Mouse (Mus musculus): ENCODE data around the gene Rab8b. TPM values are rescaled to one million over a fixed set of nuclear protein-coding genes. Genes with fewer than 3 reads are reported as not detected.
"Not testable (repeated sequence)": the region's sequence is repeated elsewhere in the genome, so short reads cannot be mapped to it uniquely, and the experiment has no call there.

The Rab8b gene
- polyA plus RNA-seq, 1 experiment from 2014 or later: 289 TPM

DNA sequence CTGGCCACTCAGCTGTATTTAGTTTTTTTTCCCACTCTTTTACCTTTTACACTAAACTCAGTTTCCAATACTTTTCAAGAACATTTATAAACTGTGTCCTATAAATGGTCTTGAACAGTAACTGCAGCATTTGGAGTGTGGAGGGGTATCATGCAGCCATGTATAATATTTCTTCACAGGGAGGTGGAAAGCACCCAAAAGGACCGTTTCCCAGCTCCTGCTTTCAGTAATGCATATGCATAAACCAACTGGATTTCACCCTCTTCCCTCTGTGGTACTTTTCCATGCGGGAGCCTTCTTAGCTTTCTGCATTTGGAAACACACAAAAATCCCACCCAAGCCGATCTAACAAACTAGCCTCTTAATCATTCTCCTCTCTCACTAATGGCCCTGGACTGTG is 54.8 kb downstream of the Rab8b start:
- Histone ChIP-seq H3K36me3 (ENCODE audit: inconsistent target) (peaks cover 34% of the 10 kb centered on the region), H3K4me3 (ENCODE audit: inconsistent target) (no peak overlapping the region), H3K79me2 (ENCODE audit: inconsistent target) (peaks cover 100% of the 10 kb centered on the region), H3K27ac (no peak overlapping the region)
- WGBS (ENCODE audit: missing documents): 86% methylated on average over 3 of the region's 3 CpGs

DNA sequence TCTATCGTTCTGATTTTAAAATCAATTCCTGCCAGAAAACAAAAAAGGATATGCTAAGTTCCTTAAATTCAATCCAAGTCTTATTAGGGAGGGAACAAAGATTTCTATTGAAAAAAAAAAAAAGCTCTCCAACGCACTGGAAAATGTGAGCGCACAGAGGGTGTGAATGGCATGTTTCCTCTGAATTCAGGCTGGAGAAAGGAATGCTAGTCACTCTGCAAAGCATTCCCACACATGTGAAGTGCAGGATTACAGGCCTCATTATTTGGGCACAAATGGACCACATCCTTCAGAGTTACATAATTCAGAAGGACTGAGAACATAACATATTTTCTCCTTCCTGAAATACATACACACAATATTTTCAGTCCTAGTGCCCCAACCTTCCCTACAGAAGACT is 56.0 kb downstream of the Rab8b start:
- H3K79me2 ChIP-seq (ENCODE audit: inconsistent target): peaks cover 100% of the 10 kb centered on the region
- H3K36me3 ChIP-seq (ENCODE audit: inconsistent target): peaks cover 46% of the 10 kb centered on the region
- no peak overlapping the region for H3K4me3 ChIP-seq (ENCODE audit: inconsistent target)
- 97% methylated on average over 3 of the region's 3 CpGs for WGBS (ENCODE audit: missing documents)
- no peak overlapping the region for H3K27ac ChIP-seq

DNA sequence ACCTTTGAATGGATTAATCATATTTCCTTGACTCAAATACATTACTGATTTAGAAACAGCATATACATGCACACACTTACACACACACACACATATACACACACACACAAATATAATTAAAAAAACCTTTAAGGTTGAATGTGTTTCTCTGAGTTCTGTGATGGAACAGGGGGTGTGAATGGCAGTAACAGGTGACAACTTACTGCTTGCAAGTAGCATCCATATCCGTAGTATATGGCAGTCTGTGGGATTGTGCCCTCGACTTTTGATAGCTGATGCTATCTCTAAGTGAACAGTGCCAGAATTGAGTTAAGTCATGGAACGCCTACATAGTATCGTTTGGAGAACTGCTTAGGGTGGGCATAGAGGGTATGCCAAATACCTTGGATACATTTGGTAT is 57.3 kb downstream of the Rab8b start:
- Histone ChIP-seq H3K79me2 (ENCODE audit: inconsistent target) (peaks cover 100% of the 10 kb centered on the region), H3K4me3 (ENCODE audit: inconsistent target) (no peak overlapping the region), H3K27ac (no peak overlapping the region), H3K36me3 (ENCODE audit: inconsistent target) (peaks cover 59% of the 10 kb centered on the region)
- WGBS (ENCODE audit: missing documents): 85% methylated on average over 4 of the region's 4 CpGs

DNA sequence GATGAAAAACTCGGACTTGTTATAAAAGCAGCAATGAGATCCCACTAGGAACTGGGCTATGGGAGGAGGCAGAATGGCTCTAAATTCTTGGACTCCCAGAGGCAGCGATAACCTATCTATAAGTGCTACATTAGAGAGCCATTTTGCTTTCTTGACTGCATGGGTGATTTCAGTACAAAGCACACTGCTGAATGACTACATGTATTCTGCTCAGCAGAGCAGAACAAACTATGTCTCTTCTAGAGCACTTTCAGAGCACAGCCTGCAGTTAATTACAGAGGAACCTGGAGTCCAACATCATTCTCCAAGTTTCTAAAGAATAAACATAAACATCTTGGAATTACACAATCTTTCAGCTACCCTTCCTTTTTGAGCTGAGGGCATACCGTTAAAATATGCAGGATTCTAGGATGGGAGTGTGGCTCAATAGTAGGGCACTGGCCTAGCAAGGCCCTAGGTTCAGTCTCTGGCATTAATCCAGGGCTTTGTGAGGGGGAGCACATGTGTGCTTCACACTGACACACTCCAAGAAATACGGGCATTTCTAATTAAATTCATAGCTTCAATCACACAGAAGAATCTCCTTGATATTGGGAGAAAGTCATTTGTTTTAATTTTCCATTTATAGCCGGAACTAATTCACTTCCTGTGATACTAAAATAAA is 58.3 kb downstream of the Rab8b start:
- no peak overlapping the region for H3K27ac ChIP-seq
- peaks cover 60% of the 10 kb centered on the region for H3K36me3 ChIP-seq (ENCODE audit: inconsistent target)
- H3K4me3 ChIP-seq (ENCODE audit: inconsistent target): no peak overlapping the region
- WGBS (ENCODE audit: missing documents): 94% methylated on average over 5 of the region's 5 CpGs
- peaks cover 100% of the 10 kb centered on the region for H3K79me2 ChIP-seq (ENCODE audit: inconsistent target)

DNA sequence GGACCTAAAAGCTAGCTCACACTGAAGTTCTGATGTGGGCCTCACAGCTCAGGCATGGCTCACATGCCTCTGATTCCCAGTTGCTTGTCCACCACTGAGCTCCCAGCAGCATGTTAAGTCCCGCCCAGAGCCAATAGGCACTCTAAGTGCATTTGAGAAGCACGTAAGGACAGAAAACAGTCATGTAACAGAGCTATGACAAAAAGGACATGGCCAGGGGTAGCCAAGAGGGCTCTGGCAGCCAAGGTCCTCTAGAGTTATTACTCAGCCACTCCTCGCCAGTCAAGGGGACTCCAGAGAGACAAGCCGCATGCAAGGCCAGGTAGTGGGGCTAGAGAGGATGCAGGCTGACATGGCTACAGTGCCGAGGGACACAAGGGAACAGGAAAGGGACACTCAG is 60.0 kb downstream of the Rab8b start:
- Histone ChIP-seq H3K4me3 (ENCODE audit: inconsistent target) (no peak overlapping the region), H3K36me3 (ENCODE audit: inconsistent target) (peaks cover 75% of the 10 kb centered on the region), H3K27ac (no peak overlapping the region), H3K79me2 (ENCODE audit: inconsistent target) (peaks cover 100% of the 10 kb centered on the region)
- WGBS (ENCODE audit: missing documents): 91% methylated on average over 5 of the region's 5 CpGs

DNA sequence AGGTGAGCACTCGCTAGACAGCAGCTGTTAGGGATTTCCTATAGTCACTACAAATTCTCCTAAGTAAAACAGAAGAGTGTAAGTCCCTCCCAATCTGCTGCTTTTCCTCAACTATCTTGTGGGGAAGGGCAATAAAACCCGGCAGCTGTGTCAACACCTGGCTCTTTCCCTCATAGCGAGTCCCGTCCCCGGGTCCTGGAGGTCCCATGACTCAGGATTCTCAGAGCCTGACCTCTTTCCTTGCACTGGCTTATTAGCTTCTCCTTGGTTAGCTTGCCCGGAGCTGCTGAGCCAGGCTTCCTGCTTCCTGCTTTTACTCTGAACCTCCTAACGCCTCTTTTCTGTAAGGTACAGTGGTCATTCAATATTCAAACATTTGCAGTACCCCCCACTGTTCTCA is 63.6 kb downstream of the Rab8b start:
- peaks cover 80% of the 10 kb centered on the region for H3K79me2 ChIP-seq (ENCODE audit: inconsistent target)
- H3K4me3 ChIP-seq (ENCODE audit: inconsistent target): no peak overlapping the region
- no peak overlapping the region for H3K27ac ChIP-seq
- H3K36me3 ChIP-seq (ENCODE audit: inconsistent target): peaks cover 87% of the 10 kb centered on the region
- WGBS (ENCODE audit: missing documents): 64% methylated on average over 7 of the region's 7 CpGs

DNA sequence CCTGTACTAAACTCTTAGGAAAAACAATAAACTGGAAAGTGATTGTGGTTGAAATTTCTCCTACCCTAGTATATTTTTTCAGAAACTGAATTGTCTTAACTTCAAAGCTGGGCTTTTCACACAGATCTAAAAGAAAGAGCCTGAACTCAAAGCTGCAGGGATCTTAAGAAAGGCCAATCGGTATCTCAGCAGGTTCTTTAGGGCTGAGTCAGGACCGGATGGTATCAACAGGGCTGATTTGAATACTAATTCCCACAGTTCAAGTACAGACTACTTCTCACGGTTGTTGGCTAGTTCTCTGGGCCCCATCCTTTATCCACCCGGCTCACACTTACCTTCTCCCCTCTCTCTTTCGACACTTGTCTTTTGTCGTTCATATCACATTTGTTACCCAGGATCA is 66.9 kb downstream of the Rab8b start:
- Histone ChIP-seq H3K4me3 (ENCODE audit: inconsistent target) (no peak overlapping the region), H3K36me3 (ENCODE audit: inconsistent target) (peaks cover 86% of the 10 kb centered on the region), H3K27ac (no peak overlapping the region), H3K79me2 (ENCODE audit: inconsistent target) (peaks cover 47% of the 10 kb centered on the region)
- 94% methylated on average over 6 of the region's 6 CpGs for WGBS (ENCODE audit: missing documents)

DNA sequence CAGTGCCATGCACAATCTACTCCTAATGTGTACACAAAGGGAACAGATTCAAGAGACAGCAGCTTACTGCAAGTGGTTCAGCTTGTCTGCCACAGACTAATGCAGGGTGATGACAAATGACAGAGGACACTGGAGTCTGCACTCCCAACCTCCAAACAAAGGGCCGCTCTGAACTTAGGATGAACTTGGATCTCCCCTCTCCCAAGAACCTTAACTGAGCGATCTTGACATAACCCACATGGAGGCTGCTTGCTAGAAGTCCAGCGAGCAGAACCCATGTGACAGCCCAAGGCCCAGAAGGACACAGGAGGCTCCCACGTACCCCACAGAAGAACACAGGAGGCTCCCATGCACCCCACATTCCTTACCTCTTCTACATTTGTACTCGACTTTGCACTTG is 68.5 kb downstream of the Rab8b start:
- 91% methylated on average over 5 of the region's 5 CpGs for WGBS (ENCODE audit: missing documents)
- H3K79me2 ChIP-seq (ENCODE audit: inconsistent target): peaks cover 31% of the 10 kb centered on the region
- no peak overlapping the region for H3K27ac ChIP-seq
- H3K4me3 ChIP-seq (ENCODE audit: inconsistent target): no peak overlapping the region
- H3K36me3 ChIP-seq (ENCODE audit: inconsistent target): peaks cover 97% of the 10 kb centered on the region

DNA sequence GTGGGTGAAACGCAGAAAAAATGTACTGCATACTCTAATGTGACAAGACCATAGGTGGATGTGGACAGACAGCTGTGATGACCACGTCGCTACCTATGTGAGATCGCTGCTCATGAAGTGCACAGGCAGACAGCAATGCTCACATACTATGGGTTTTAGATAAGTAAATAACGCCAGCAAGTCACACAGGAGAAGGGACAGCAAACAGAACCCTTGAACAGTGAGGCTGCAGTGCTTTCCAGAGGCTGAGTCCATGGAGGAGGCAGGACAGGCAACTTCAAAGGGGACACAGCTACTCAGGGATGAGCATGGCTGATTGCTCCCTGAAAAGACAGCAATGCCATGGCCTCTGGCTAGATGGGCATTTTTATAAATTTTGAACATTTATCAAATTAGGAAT is 72.7 kb downstream of the Rab8b start:
- no peak overlapping the region for H3K4me3 ChIP-seq (ENCODE audit: inconsistent target)
- H3K27ac ChIP-seq: no peak overlapping the region
- 98% methylated on average over 5 of the region's 5 CpGs for WGBS (ENCODE audit: missing documents)
- peaks cover 81% of the 10 kb centered on the region for H3K36me3 ChIP-seq (ENCODE audit: inconsistent target)
- H3K79me2 ChIP-seq (ENCODE audit: inconsistent target): no peaks in the 10 kb centered on the region; the same call in 1 of the 2 replicates

DNA sequence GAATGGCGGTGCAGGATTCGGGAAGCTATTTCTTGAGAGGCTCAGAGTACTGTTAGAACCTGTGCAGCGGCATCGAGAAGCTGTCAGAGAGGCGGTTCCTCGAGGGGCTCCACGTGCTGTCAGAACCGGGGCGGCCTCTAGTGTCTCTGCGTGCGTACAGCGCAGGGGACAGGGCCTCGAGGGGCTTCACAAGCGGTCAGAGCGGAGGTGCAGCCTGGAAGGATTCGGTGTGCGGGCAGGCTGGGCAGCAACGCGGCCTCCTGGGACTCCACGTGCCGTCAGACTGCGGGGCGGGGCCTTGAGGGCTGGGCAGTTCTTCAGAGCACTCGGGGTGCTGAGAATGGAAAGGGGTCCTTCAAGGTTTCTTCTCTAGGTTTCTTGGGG is 84.4 kb downstream of the Rab8b start:
- Histone ChIP-seq H3K27ac (no peak overlapping the region), H3K79me2 (ENCODE audit: inconsistent target) (peaks cover 21% of the 10 kb centered on the region), H3K4me3 (ENCODE audit: inconsistent target) (peak overlapping the region; percentile 40), H3K36me3 (ENCODE audit: inconsistent target) (no peaks in the 10 kb centered on the region; the same call in 1 of the 2 replicates)
- 2% methylated on average over 24 of the region's 24 CpGs for WGBS (ENCODE audit: missing documents)

DNA sequence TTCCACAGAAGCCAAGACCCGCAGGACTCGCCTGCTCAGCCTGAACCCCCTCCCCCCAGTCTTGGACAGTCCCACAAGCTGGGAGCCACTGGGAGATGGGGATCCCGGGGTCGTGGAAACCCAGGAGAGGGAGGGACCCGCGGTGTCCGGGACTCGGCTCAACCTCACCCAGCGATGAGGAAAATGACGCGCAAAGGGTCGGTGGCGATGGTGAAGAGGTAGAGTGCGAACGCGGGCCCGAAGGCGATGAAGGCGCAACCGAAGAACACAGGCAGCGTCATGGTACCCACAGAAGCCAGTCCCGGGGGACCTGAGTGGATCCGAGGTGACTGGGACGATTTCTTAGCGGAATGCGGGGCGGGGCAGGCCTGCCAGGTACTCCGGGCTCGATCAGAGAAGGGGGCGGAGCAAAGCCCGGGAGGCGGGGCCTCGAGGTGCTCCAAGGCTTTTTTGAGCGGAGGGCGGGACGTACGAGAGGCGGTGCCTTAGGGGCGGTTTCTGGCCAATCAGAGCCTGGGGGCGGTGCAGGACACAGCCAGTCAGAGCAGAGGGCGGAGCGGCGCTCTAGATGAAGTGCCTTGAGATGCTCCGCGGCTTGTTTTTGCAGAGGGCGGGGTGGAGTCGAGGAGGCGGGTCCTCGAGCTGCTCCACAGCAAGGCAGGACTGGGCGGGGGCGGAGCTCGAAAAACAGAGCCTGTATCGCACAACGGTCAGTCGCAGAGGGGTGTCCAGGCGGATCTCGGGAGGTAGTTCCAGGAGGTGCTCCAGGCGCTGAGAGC is 85.0 kb downstream of the Rab8b start, which contains the start of gene Aph1c:
TSS of gene Aph1c (minus strand) at position 409 of the 779 bp plus-strand sequence.
- Histone ChIP-seq H3K27ac (peak within 1 kb of the TSS; percentile 98), H3K79me2 (ENCODE audit: inconsistent target) (peaks cover 27% of the 10 kb centered on the region), H3K36me3 (ENCODE audit: inconsistent target) (peaks cover 2% of the 10 kb centered on the region; the same call in 1 of the 2 replicates), H3K4me3 (ENCODE audit: inconsistent target) (peak within 1 kb of the TSS; percentile 90)
- under 1% methylated on average over 58 of the region's 58 CpGs for WGBS (ENCODE audit: missing documents)

DNA sequence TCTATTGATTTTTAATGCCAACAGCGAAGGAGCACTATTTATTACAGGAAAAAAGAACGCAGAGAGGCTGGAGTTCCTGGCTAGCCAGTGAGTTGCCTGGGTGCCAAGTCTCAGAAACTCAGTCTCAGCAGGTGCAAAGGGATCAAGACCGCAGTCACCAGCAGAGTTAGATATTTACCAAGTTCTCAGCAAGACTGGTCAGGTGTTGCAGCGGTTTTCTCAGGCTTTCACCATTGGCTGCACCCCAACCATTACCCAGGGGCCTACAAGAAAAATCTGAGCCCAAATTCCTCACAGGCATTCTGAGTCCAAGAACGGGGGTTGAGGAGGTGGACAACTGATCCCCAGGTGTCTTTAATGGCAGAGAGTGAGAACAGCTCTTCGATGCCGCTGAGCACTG is 85.6 kb downstream of the Rab8b start:
- H3K79me2 ChIP-seq (ENCODE audit: inconsistent target): peaks cover 32% of the 10 kb centered on the region
- peak overlapping the region; percentile 98 for H3K27ac ChIP-seq
- 26% methylated on average over 6 of the region's 7 CpGs for WGBS (ENCODE audit: missing documents)
- H3K36me3 ChIP-seq (ENCODE audit: inconsistent target): peaks cover 8% of the 10 kb centered on the region; the same call in 1 of the 2 replicates
- H3K4me3 ChIP-seq (ENCODE audit: inconsistent target): peak overlapping the region; percentile 90

DNA sequence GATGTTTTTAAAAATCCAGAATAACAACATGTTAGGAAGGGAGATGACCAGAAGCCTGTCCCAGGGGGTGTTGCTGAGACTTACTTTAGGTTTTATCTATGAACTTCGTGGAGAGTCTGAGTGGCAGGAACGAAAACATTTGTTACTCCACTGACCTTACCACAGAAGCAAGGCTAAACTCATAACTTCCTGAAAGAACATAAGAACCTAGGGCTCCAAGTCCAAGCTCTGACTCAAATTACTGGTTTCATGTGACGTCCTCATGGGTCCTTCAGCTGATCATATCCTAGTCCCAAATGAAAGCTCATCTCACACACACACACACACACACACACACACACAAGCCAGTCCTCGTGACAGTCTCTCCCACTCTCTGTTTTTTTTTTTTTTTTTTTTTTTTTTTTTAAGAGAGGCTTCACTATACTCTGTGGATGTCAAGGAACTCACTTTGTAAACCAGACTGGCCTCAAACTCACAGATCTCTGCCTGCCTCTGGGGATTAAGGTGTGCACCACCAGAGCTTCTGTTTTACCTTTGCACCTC is 87.0 kb downstream of the Rab8b start:
- Histone ChIP-seq H3K36me3 (ENCODE audit: inconsistent target) (peaks cover 10% of the 10 kb centered on the region; the same call in 1 of the 2 replicates), H3K27ac (peak overlapping the region; percentile 98), H3K79me2 (ENCODE audit: inconsistent target) (peaks cover 32% of the 10 kb centered on the region), H3K4me3 (ENCODE audit: inconsistent target) (no peak overlapping the region; the same call in 1 of the 2 replicates)
- WGBS (ENCODE audit: missing documents): 0% methylated on average over 3 of the region's 4 CpGs

DNA sequence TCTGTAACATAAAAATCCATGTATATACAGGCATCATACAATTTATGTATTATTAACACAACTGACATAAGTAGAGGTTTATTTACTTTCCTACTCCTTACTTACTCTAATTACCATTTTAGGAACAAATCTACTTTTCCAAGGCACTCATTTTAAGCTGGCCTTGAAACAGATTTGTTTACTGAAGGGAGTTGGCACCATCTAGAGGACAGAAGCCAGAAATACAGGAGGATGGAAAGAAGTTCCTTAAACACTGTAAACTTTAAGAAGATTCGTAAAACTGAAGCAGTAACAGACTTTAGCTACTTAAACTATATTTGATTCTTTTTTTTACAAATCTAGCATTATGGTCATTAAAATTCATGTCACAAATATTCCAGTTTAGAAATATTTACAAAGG is 93.5 kb downstream of the Rab8b start:
- peaks cover 17% of the 10 kb centered on the region; the same call in 1 of the 2 replicates for H3K79me2 ChIP-seq (ENCODE audit: inconsistent target)
- 60% methylated on average over 1 of the region's 1 CpGs for WGBS (ENCODE audit: missing documents)

DNA sequence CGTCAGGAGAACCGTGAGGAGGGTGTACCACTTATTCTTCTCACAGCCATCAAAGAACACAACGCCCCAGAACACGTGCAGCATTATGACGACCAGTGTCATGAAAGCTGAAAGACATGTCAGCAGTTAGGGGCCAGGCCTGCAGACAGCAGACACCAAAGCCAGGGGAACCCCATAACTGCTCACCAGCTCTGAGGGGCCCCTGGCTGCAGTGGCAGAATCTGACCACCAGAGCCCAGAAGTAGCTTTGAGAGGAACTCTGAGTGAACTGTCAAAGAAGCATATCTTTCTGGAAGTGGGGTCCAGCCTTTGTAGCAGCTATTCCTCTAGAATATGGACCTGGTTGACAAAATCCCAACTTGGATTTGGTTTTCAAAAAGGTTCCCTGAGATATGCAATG is 97.2 kb downstream of the Rab8b start:
- peaks cover 50% of the 10 kb centered on the region for H3K36me3 ChIP-seq (ENCODE audit: inconsistent target)
- not testable (repeated sequence) for H3K4me3 ChIP-seq (ENCODE audit: inconsistent target); H3K27ac ChIP-seq; H3K79me2 ChIP-seq (ENCODE audit: inconsistent target)
- no CpG with 5 or more reads among the region's 5 CpGs for WGBS (ENCODE audit: missing documents)

More for the DNA sequence above, 93.5 kb downstream of the Rab8b start:
- H3K4me3 ChIP-seq (ENCODE audit: inconsistent target): no peak overlapping the region
- peaks cover 42% of the 10 kb centered on the region for H3K36me3 ChIP-seq (ENCODE audit: inconsistent target)
- H3K27ac ChIP-seq: no peak overlapping the region
